Mouse (Mus musculus) neural tube, embryonic 14.5 days (tissue): Measurements from ENCODE around the gene Inpp5e. TPM values are rescaled to one million over a fixed set of nuclear protein-coding genes. Genes with fewer than 3 reads are reported as not detected.

Experiments
- ATAC-seq: fragments of 200-750 bp; cut with Nextera tagmentation; 2 replicates; pipeline ENCODE4 v1.8.0; 2017; ENCODE audit warnings: low read depth, mild to moderate bottlenecking, moderate TSS enrichment, moderate library complexity
- H3K27ac ChIP-seq: fragments of 300-500 bp; sonication (generic); 2 replicates; pipeline ENCODE4 v1.5.1; 2014; ENCODE audit warnings: low read depth, mild to moderate bottlenecking, control low read depth, low read length, moderate library complexity, mixed read lengths
- H3K27me3 ChIP-seq: fragments of 300-500 bp; sonication (generic); 2 replicates; pipeline ENCODE4 v1.6.1; 2014; ENCODE audit warnings: low read length; ENCODE audit not compliant: control insufficient read depth, insufficient read depth
- H3K36me3 ChIP-seq: fragments of 300-500 bp; sonication (generic); 2 replicates; pipeline ENCODE4 v1.6.1; 2014; ENCODE audit warnings: low read length, mixed read lengths; ENCODE audit not compliant: control insufficient read depth, insufficient read depth
- H3K4me1 ChIP-seq: fragments of 300-500 bp; sonication (generic); 2 replicates; pipeline ENCODE4 v1.6.1; 2014; ENCODE audit warnings: low read length; ENCODE audit not compliant: control insufficient read depth, insufficient read depth
- H3K4me2 ChIP-seq: fragments of 300-500 bp; sonication (generic); 2 replicates; pipeline ENCODE4 v1.6.1; 2014; ENCODE audit warnings: mild to moderate bottlenecking, low read depth, low read length, control low read depth
- H3K4me3 ChIP-seq: fragments of 300-500 bp; sonication (generic); 2 replicates; pipeline ENCODE4 v1.5.1; 2014; ENCODE audit warnings: low read depth, low read length, control low read depth, mixed read lengths
- H3K9ac ChIP-seq: fragments of 300-500 bp; sonication (generic); replicated peaks from 2 replicates; pipeline ENCODE4 v1.6.1; 2014; ENCODE audit warnings: low read depth, mild to moderate bottlenecking, control low read depth, low read length, mixed read lengths
- H3K9me3 ChIP-seq: fragments of 300-500 bp; sonication (generic); 2 replicates; pipeline ENCODE4 v1.6.1; 2016; ENCODE audit warnings: low read length; ENCODE audit not compliant: control insufficient read depth
- WGBS: fragments of 180-500 bp; shearing (Covaris S2); extraction: QIAGEN DNeasy Blood & Tissue Kit; methylation state at CpG from one replicate; pipeline ENCODE4 v1.1.7; 2014; 5-methylcytosine and 5-hydroxymethylcytosine counted together
- polyA plus RNA-seq: library from polyadenylated mRNA; unstranded; fragments of >200 nt; fragmentation: Nextera tagmentation; extraction: Ambion mirVana; gene quantifications from 2 replicates; pipeline ENCODE4 v1.2.1, GENCODE M21; 2014

Gene Inpp5e
- 21.3 and 24.4 TPM in 2 replicates for polyA plus RNA-seq

GRCm38 (mm10) chr2:26408515-26409356 is at the start of gene Inpp5e:
Gene Inpp5e, minus strand, starts transcription at chr2:26409203.
- Histone ChIP-seq H3K4me2 (peak within 1 kb of the TSS; percentile 98), H3K27me3 (peaks cover 4% of the 10 kb centered on the region; the same call in 1 of the 2 replicates), H3K4me3 (peak within 1 kb of the TSS; percentile 93), H3K9ac (peak within 1 kb of the TSS; percentile 93), H3K9me3 (no peaks in the 10 kb centered on the region), H3K4me1 (peaks cover 33% of the 10 kb centered on the region), H3K36me3 (peaks cover 23% of the 10 kb centered on the region), H3K27ac (peak within 1 kb of the TSS; percentile 57)
- peak; percentile 96 for ATAC-seq
- WGBS = under 1% methylated on average over 55 of the region's 57 CpGs

GRCm38 (mm10) chr2:26458402-26459124 is 49.6 kb upstream of the Inpp5e start:
- WGBS = 43% methylated on average over 7 of the region's 7 CpGs

GRCm38 (mm10) chr2:26449121-26450060 is 40.4 kb upstream of the Inpp5e start:
- Histone ChIP-seq H3K4me3 (no peak overlapping the region), H3K4me2 (no peak overlapping the region), H3K9ac (no peak overlapping the region), H3K27me3 (no peaks in the 10 kb centered on the region), H3K4me1 (peaks cover 13% of the 10 kb centered on the region), H3K9me3 (no peaks in the 10 kb centered on the region), H3K36me3 (no peaks in the 10 kb centered on the region), H3K27ac (no peak overlapping the region)
- ATAC-seq = no peak
- 17% methylated on average over 5 of the region's 5 CpGs for WGBS

More at GRCm38 (mm10) chr2:26458402-26459124, 49.6 kb upstream of the Inpp5e start:
- ATAC-seq = no peak
- Histone ChIP-seq H3K27me3 (no peaks in the 10 kb centered on the region), H3K36me3 (peaks cover 19% of the 10 kb centered on the region), H3K4me1 (no peaks in the 10 kb centered on the region), H3K27ac (no peak overlapping the region), H3K9ac (no peak overlapping the region), H3K4me3 (no peak overlapping the region), H3K9me3 (no peaks in the 10 kb centered on the region), H3K4me2 (no peak overlapping the region)

- no peaks in the 10 kb centered on the region for H3K27me3 ChIP-seq
- H3K27ac ChIP-seq = no peak overlapping the region
- ATAC-seq = no peak
- peaks cover 22% of the 10 kb centered on the region for H3K4me1 ChIP-seq
- H3K36me3 ChIP-seq = no peaks in the 10 kb centered on the region
- no peak overlapping the region for H3K9ac ChIP-seq
- H3K9me3 ChIP-seq = no peaks in the 10 kb centered on the region
- WGBS = 89% methylated on average over 1 of the region's 1 CpGs
- H3K4me3 ChIP-seq = no peak overlapping the region
- H3K4me2 ChIP-seq = peak overlapping the region; percentile 91; the same call in 1 of the 2 replicates
Measured at GRCm38 (mm10) chr2:26447451-26447850, 38.4 kb upstream of the Inpp5e start.

GRCm38 (mm10) chr2:26446671-26447070 is 37.7 kb upstream of the Inpp5e start:
- 69% methylated on average over 4 of the region's 4 CpGs for WGBS
- Histone ChIP-seq H3K9me3 (no peaks in the 10 kb centered on the region), H3K27ac (no peak overlapping the region), H3K4me3 (peak overlapping the region; percentile 81), H3K4me1 (peaks cover 22% of the 10 kb centered on the region), H3K36me3 (peaks cover 2% of the 10 kb centered on the region; the same call in 1 of the 2 replicates), H3K4me2 (peak overlapping the region; percentile 91), H3K9ac (peak overlapping the region; percentile 63; the same call in 1 of the 2 replicates), H3K27me3 (no peaks in the 10 kb centered on the region)
- ATAC-seq = no peak

- peak overlapping the region; percentile 89 for H3K27ac ChIP-seq
- WGBS = under 1% methylated on average over 44 of the region's 44 CpGs
- no peaks in the 10 kb centered on the region for H3K27me3 ChIP-seq
- H3K4me3 ChIP-seq = peak overlapping the region; percentile 81
- H3K36me3 ChIP-seq = peaks cover 9% of the 10 kb centered on the region; the same call in 1 of the 2 replicates
- H3K9me3 ChIP-seq = no peaks in the 10 kb centered on the region
- H3K4me2 ChIP-seq = peak overlapping the region; percentile 91
- peaks cover 22% of the 10 kb centered on the region for H3K4me1 ChIP-seq
- H3K9ac ChIP-seq = peak overlapping the region; percentile 63
- ATAC-seq = peak; percentile 92
Measured at GRCm38 (mm10) chr2:26445666-26446445, 36.9 kb upstream of the Inpp5e start.

GRCm38 (mm10) chr2:26444946-26445665 is 36.1 kb upstream of the Inpp5e start, which contains the start of gene Sec16a:
Gene Sec16a, minus strand, starts transcription at chr2:26445216.
- no peaks in the 10 kb centered on the region for H3K9me3 ChIP-seq
- H3K4me1 ChIP-seq = peaks cover 22% of the 10 kb centered on the region
- H3K9ac ChIP-seq = peak within 1 kb of the TSS; percentile 89
- peak; percentile 91 for ATAC-seq
- peak within 1 kb of the TSS; percentile 91 for H3K4me2 ChIP-seq
- peak within 1 kb of the TSS; percentile 89 for H3K27ac ChIP-seq
- H3K4me3 ChIP-seq = peak within 1 kb of the TSS; percentile 81
- H3K36me3 ChIP-seq = peaks cover 15% of the 10 kb centered on the region; the same call in 1 of the 2 replicates
- no peaks in the 10 kb centered on the region for H3K27me3 ChIP-seq
- WGBS = under 1% methylated on average over 60 of the region's 61 CpGs
